24 mouse cellular contexts compared by ENCODE assay signal in the genomic region with DNA sequence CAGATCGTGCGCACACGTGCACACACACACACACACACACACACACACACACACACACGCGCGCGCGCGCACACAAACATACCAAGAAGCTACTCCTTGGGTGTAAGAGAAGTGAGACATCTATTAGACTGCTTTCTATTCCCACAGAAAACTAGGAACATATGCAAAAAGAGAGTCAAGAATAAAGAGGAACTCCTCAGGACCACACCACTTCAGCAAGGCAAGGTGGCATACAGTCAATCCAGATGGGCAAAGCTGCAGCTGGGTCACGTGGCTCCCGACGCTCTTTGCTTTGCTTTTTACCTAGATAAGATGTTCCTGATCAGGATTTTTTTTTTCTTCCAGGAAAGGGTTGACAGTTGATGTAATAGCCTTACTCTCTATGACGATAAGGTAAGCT. TPM values are rescaled to one million over a fixed set of nuclear protein-coding genes. Genes with fewer than 3 reads are reported as not detected.
A peak's percentile ranks its signal among the peaks of the same experiment; 100 is the strongest.
DNase-seq lines count a peak whose midpoint lies in the region; ATAC-seq and TF ChIP-seq lines count a peak whose summit lies in the region.
"Had no signal": no experiment of that assay in that cellular context is flagged by ENCODE, and none has a peak within 500 bp of the region (broad histone marks: within the 10 kb centered on the region; RNA-seq: fewer than 3 reads in every experiment).

No protein-coding gene starts in this region.

- peak; percentile 18 for DNase-seq in forebrain, embryonic 11.5 days (ENCODE audit: low spot score)
- no peak for DNase-seq in forebrain, embryonic 10.5 days (ENCODE audit: extremely low spot score, low spot score)
- DNase-seq in heart, postnatal 0 days (ENCODE audit: low spot score), result no peak
- no peak for DNase-seq in heart, postnatal 25 days (ENCODE audit: low spot score)
- no peak for DNase-seq in frontal cortex, postnatal 36 days (ENCODE audit: low spot score in 2 of 2)
- DNase-seq: adrenal gland, postnatal 10 days; adrenal gland, postnatal 36 days; cerebellum, adult 18-20 months; cerebellum, adult 9-10 months; cerebellum, postnatal 14 days; gastrocnemius, adult 2 months; gastrocnemius, postnatal 25 days; heart, adult 2 months; heart, postnatal 4 days had no signal

- H3K4me3 ChIP-seq in forebrain, embryonic 11.5 days (ENCODE audit: low read depth, low read length), result no peak overlapping the region
- no peak overlapping the region for H3K4me3 ChIP-seq in forebrain, embryonic 10.5 days
- H3K4me3 ChIP-seq in heart, postnatal 0 days (ENCODE audit: low read depth, low read length), result no peak overlapping the region
- H3K4me3 ChIP-seq: embryonic facial prominence, embryonic 12.5 days; embryonic facial prominence, embryonic 15.5 days; forebrain, embryonic 13.5 days; gastrocnemius, adult 2 months; heart, adult 2 months; heart, embryonic 13.5 days had no signal

- intact Hi-C loops in heart, postnatal 25 days (cut with DNase I), result no loop called here

- no peaks in the 10 kb centered on the region for H3K9me3 ChIP-seq in forebrain, embryonic 11.5 days (ENCODE audit: control insufficient read depth, low read length)
- H3K9me3 ChIP-seq in forebrain, embryonic 10.5 days, result no peaks in the 10 kb centered on the region
- no peaks in the 10 kb centered on the region for H3K9me3 ChIP-seq in heart, postnatal 0 days (replicated peaks; ENCODE audit: control insufficient read depth, low read length)
- H3K9me3 ChIP-seq: embryonic facial prominence, embryonic 12.5 days; embryonic facial prominence, embryonic 15.5 days; forebrain, embryonic 13.5 days; heart, embryonic 13.5 days had no signal

- H3K9ac ChIP-seq in forebrain, embryonic 11.5 days (ENCODE audit: low read length), result no peak overlapping the region
- no peak overlapping the region for H3K9ac ChIP-seq in heart, postnatal 0 days (replicated peaks; ENCODE audit: low read depth, low read length)
- H3K9ac ChIP-seq: embryonic facial prominence, embryonic 12.5 days; embryonic facial prominence, embryonic 15.5 days; forebrain, embryonic 13.5 days; heart, embryonic 13.5 days; hindbrain, embryonic 14.5 days had no signal

- no peak for TF ChIP-seq CTCF in heart, postnatal 0 days (IDR thresholded peaks at IDR 0.05; ENCODE audit: low read depth)

- ATAC-seq in forebrain, embryonic 11.5 days (replicated peaks; ENCODE audit: low FRiP score), result no peak
- no peak for ATAC-seq in heart, postnatal 0 days (ENCODE audit: insufficient read depth, low read depth)
- 0 out of 2 replicates have a peak, but pooled peaks have one; percentile 49 for ATAC-seq in megakaryocyte, adult 5-6 weeks (ENCODE audit: poor library complexity, severe bottlenecking)
- ATAC-seq: forebrain, embryonic 13.5 days; forebrain, embryonic 16.5 days; hindbrain, postnatal 0 days; inflammation-experienced regulatory T-cells, adult 6 months; intestine, embryonic 16.5 days had no signal

- H3K4me2 ChIP-seq in forebrain, embryonic 11.5 days (ENCODE audit: low read depth, low read length, severe bottlenecking), result no peak overlapping the region
- no peak overlapping the region for H3K4me2 ChIP-seq in heart, postnatal 0 days (ENCODE audit: low read depth, low read length)
- H3K4me2 ChIP-seq: embryonic facial prominence, embryonic 12.5 days; embryonic facial prominence, embryonic 15.5 days; forebrain, embryonic 13.5 days; heart, embryonic 13.5 days; hindbrain, embryonic 14.5 days had no signal

- no peak for TF ChIP-seq EP300 in heart, postnatal 0 days (IDR thresholded peaks at IDR 0.05; ENCODE audit: low read depth)

- no peaks in the 10 kb centered on the region for H3K4me1 ChIP-seq in forebrain, embryonic 11.5 days (replicated peaks; ENCODE audit: control insufficient read depth, insufficient read depth, low read length)
- H3K4me1 ChIP-seq in forebrain, embryonic 10.5 days, result peaks cover 9% of the 10 kb centered on the region
- peaks cover 25% of the 10 kb centered on the region for H3K4me1 ChIP-seq in heart, postnatal 0 days (ENCODE audit: control insufficient read depth, insufficient read depth)
- H3K4me1 ChIP-seq: embryonic facial prominence, embryonic 15.5 days had no signal

- no peaks in the 10 kb centered on the region for H3K36me3 ChIP-seq in forebrain, embryonic 11.5 days (ENCODE audit: control insufficient read depth, insufficient read depth, low read length)
- H3K36me3 ChIP-seq in forebrain, embryonic 10.5 days (replicated peaks), result no peaks in the 10 kb centered on the region
- H3K36me3 ChIP-seq in heart, postnatal 0 days (replicated peaks; ENCODE audit: control insufficient read depth, insufficient read depth, low read length), result no peaks in the 10 kb centered on the region
- H3K36me3 ChIP-seq: embryonic facial prominence, embryonic 12.5 days; embryonic facial prominence, embryonic 15.5 days had no signal

- WGBS in forebrain, embryonic 11.5 days, result 94% methylated on average over 13 of the region's 13 CpGs
- WGBS in forebrain, embryonic 10.5 days, result 96% methylated on average over 13 of the region's 13 CpGs
- WGBS in heart, postnatal 0 days, result 87% methylated on average over 13 of the region's 13 CpGs

- H3K27me3 ChIP-seq in forebrain, embryonic 11.5 days (ENCODE audit: control insufficient read depth, insufficient read depth, low read length), result no peaks in the 10 kb centered on the region
- H3K27me3 ChIP-seq in forebrain, embryonic 10.5 days (ENCODE audit: poor library complexity, severe bottlenecking), result no peaks in the 10 kb centered on the region
- H3K27me3 ChIP-seq in heart, postnatal 0 days (ENCODE audit: control insufficient read depth, insufficient read depth, low read length), result no peaks in the 10 kb centered on the region
- H3K27me3 ChIP-seq: embryonic facial prominence, embryonic 12.5 days; embryonic facial prominence, embryonic 15.5 days; forebrain, embryonic 13.5 days; heart, embryonic 13.5 days had no signal

- no peak overlapping the region for H3K27ac ChIP-seq in forebrain, embryonic 11.5 days (ENCODE audit: low read depth, low read length)
- no peak overlapping the region for H3K27ac ChIP-seq in forebrain, embryonic 10.5 days
- 0 out of 2 replicates have a peak overlapping the region, but pooled peaks have one; percentile 23 for H3K27ac ChIP-seq in heart, postnatal 0 days (ENCODE audit: low read depth)
- H3K27ac ChIP-seq: embryonic facial prominence, embryonic 12.5 days; embryonic facial prominence, embryonic 15.5 days; forebrain, embryonic 13.5 days; gastrocnemius, adult 2 months; heart, adult 2 months; heart, embryonic 13.5 days; hindbrain, embryonic 14.5 days; hindbrain, postnatal 0 days had no signal

RNA-seq across cellular contexts. Expression of a gene that starts 45.6 kb away (rescaled TPM):
- polyA plus RNA-seq in forebrain, embryonic 11.5 days (2014; fragmentation: Nextera tagmentation; extraction: Ambion mirVana), result 27.2 and 28.4 TPM in 2 replicates
- 14.1 and 16.7 TPM in 2 replicates for polyA plus RNA-seq in forebrain, embryonic 10.5 days (2016; fragmentation: Nextera tagmentation; extraction: Ambion mirVana)
- 25.1 and 49.7 TPM in 2 replicates for total RNA-seq in heart, postnatal 0 days (2014; rRNA removed; ENCODE audit: low replicate concordance)
- 21.8 and 23.5 TPM in 2 replicates for polyA plus RNA-seq in heart, postnatal 0 days (2015; fragmentation: Nextera tagmentation; extraction: Ambion mirVana)
- total RNA-seq in heart, postnatal 25 days (2021), result 1 to 10 TPM; 3.8 to 6.1 TPM
- 0.54 and 0.66 TPM in 2 replicates for total RNA-seq in megakaryocyte, adult 5-6 weeks (2015)
- 0.20 TPM in 1 of 2 replicates, not detected in the other for total RNA-seq in megakaryocyte, adult 5-6 weeks (2017)
- total RNA-seq: gastrocnemius, adult 2 months; gastrocnemius, postnatal 25 days had no signal
